ENCODE assay signal across 20 mouse cellular contexts in genomic region chr6:147178276-147178675, GRCm38 (mm10).
A peak's percentile ranks its signal among the peaks of the same experiment; 100 is the strongest.
DNase-seq lines count a peak whose midpoint lies in the region; ATAC-seq and TF ChIP-seq lines count a peak whose summit lies in the region.
"Had no signal": no experiment of that assay in that cellular context is flagged by ENCODE, and none has a peak within 500 bp of the region (broad histone marks: within the 10 kb centered on the region; RNA-seq: fewer than 3 reads in every experiment).

No protein-coding gene starts in this region.

- DNase-seq in forebrain, embryonic 10.5 days (ENCODE audit: extremely low spot score, low spot score) = peak; percentile 46
- no peak for DNase-seq in forebrain, postnatal 0 days
- peak; percentile 82 for DNase-seq in R1 (ENCODE audit: low read depth, low spot score)
- DNase-seq in hindlimb bud, embryonic 11.5 days (ENCODE audit: extremely low spot score, low read depth, low spot score) = peak; percentile 37
- no peak for DNase-seq in lung, postnatal 25 days (ENCODE audit: low spot score)
- no peak for DNase-seq in lung, adult 18-20 months
- no peak for DNase-seq in frontal cortex, postnatal 14 days (ENCODE audit: low spot score in 2 of 2)
- DNase-seq: adrenal gland, postnatal 36 days; cerebellum, postnatal 10 days; gastrocnemius, postnatal 25 days; kidney, adult 9 months; kidney, postnatal 4 days; lung, postnatal 10 days; right cerebral cortex, postnatal 4 days; thymus, postnatal 36 days had no signal

- WGBS in forebrain, embryonic 10.5 days = 61% methylated on average over 7 of the region's 7 CpGs
- 38% methylated on average over 7 of the region's 7 CpGs for WGBS in forebrain, postnatal 0 days
- 30% methylated on average over 7 of the region's 7 CpGs for WGBS in embryonic facial prominence, embryonic 13.5 days

- no peak for TF ChIP-seq CTCF in forebrain, postnatal 0 days (IDR thresholded peaks at IDR 0.05; ENCODE audit: low read depth)

- peaks cover 35% of the 10 kb centered on the region for H3K4me1 ChIP-seq in forebrain, embryonic 10.5 days
- H3K4me1 ChIP-seq in forebrain, postnatal 0 days (ENCODE audit: insufficient read depth) = no peaks in the 10 kb centered on the region
- peaks cover 21% of the 10 kb centered on the region for H3K4me1 ChIP-seq in embryonic facial prominence, embryonic 13.5 days
- H3K4me1 ChIP-seq: hindbrain, embryonic 10.5 days; liver, embryonic 15.5 days; neural tube, embryonic 13.5 days had no signal

- H3K27me3 ChIP-seq in forebrain, embryonic 10.5 days (ENCODE audit: poor library complexity, severe bottlenecking) = peaks cover 8% of the 10 kb centered on the region
- H3K27me3 ChIP-seq in forebrain, postnatal 0 days (ENCODE audit: insufficient read depth, low read length) = no peaks in the 10 kb centered on the region
- H3K27me3 ChIP-seq in embryonic facial prominence, embryonic 13.5 days = no peaks in the 10 kb centered on the region
- H3K27me3 ChIP-seq: CH12.LX; liver, embryonic 15.5 days; neural tube, embryonic 13.5 days had no signal

- H3K9me3 ChIP-seq in forebrain, embryonic 10.5 days = peaks cover 6% of the 10 kb centered on the region
- no peaks in the 10 kb centered on the region for H3K9me3 ChIP-seq in forebrain, postnatal 0 days (ENCODE audit: low read length)
- peaks cover 3% of the 10 kb centered on the region; the same call in 1 of the 2 replicates for H3K9me3 ChIP-seq in embryonic facial prominence, embryonic 13.5 days
- H3K9me3 ChIP-seq: liver, embryonic 15.5 days; neural tube, embryonic 13.5 days had no signal

- H3K4me3 ChIP-seq in forebrain, embryonic 10.5 days = no peak overlapping the region
- no peak overlapping the region for H3K4me3 ChIP-seq in forebrain, postnatal 0 days (ENCODE audit: low read depth, low read length)
- no peak overlapping the region for H3K4me3 ChIP-seq in embryonic facial prominence, embryonic 13.5 days
- H3K4me3 ChIP-seq: hindbrain, embryonic 10.5 days; liver, embryonic 15.5 days; neural tube, embryonic 13.5 days had no signal

- no peak overlapping the region for H3K4me2 ChIP-seq in forebrain, postnatal 0 days (ENCODE audit: low read depth)
- H3K4me2 ChIP-seq in embryonic facial prominence, embryonic 13.5 days = peak overlapping the region; percentile 11; the same call in 1 of the 2 replicates
- H3K4me2 ChIP-seq: liver, embryonic 15.5 days; neural tube, embryonic 13.5 days had no signal

- ATAC-seq in forebrain, postnatal 0 days = no peak
- ATAC-seq in embryonic facial prominence, embryonic 13.5 days (ENCODE audit: insufficient number of reproducible peaks, insufficient read depth, low FRiP score, low TSS enrichment, low read depth) = peak; percentile 28; the same call in 1 of the 2 replicates

- H3K36me3 ChIP-seq in forebrain, embryonic 10.5 days (replicated peaks) = no peaks in the 10 kb centered on the region
- H3K36me3 ChIP-seq in forebrain, postnatal 0 days (ENCODE audit: insufficient read depth) = no peaks in the 10 kb centered on the region
- no peaks in the 10 kb centered on the region for H3K36me3 ChIP-seq in embryonic facial prominence, embryonic 13.5 days
- H3K36me3 ChIP-seq: hindbrain, embryonic 10.5 days; liver, embryonic 15.5 days; neural tube, embryonic 13.5 days had no signal

- peak overlapping the region; percentile 31; the same call in 1 of the 2 replicates for H3K27ac ChIP-seq in forebrain, embryonic 10.5 days
- H3K27ac ChIP-seq in forebrain, postnatal 0 days (ENCODE audit: low read depth, low read length) = no peak overlapping the region
- H3K27ac ChIP-seq in embryonic facial prominence, embryonic 13.5 days = peak overlapping the region; percentile 13; the same call in 1 of the 2 replicates
- H3K27ac ChIP-seq: hindbrain, embryonic 10.5 days; liver, embryonic 15.5 days; neural tube, embryonic 13.5 days had no signal

- no peak overlapping the region for H3K9ac ChIP-seq in forebrain, postnatal 0 days
- no peak overlapping the region for H3K9ac ChIP-seq in embryonic facial prominence, embryonic 13.5 days
- H3K9ac ChIP-seq: liver, embryonic 15.5 days; neural tube, embryonic 13.5 days had no signal

Comparison
In these comparisons a context has a peak if more than half of its experiments do, and no peak if none do; other contexts are left out.
1. DNase-seq: peak in forebrain, embryonic 10.5 days (single experiment), R1 (single experiment) and hindlimb bud, embryonic 11.5 days (single experiment); none in forebrain, postnatal 0 days (single experiment), lung, postnatal 25 days (single experiment), lung, adult 18-20 months (0 of 2) and frontal cortex, postnatal 14 days (0 of 2).